Comparison of ENCODE assay signal across 11 mouse cellular contexts in the genomic region with DNA sequence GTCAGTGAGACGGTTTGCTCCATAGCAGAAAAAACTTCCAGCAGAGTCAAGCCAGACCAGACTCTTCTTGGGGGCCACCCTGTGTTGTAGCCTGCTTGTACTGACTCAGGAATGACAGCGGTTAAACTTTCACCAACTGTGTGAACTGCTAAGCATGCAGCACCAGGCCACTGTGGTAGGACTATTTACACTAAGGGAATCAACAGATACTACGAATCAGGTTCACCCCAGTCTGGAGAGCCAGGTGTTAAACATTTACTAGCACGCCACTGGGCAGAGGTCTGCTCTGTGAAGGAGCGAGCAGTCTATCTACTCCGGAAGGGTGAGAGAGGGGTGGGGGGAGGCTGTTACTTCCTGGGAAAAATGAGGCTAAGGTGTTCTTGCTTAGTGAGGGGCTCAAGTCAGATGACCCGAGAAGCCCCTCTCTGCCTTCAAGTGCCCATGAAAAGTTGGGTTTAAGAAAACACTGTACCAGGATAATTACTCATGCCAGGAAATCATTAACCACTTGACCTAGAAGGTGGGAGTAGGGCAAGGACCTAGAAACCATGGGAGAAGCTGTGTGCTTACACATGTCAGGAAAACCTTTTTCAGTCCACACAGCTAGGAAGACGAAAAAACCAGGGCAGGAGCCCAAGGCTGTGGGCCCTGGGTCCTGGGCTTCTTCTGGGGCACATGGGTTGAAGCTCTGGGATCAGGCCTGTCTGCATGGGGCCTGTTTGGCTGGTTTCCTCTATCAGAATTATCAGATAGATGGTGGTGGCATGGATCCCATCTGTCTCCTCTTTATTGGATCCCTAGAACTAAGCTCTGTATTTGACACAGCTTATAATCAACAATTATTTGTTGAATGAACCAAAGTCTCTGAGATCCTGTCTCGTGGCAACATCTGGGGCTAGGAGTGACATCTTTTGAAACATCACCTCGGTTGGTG. TPM values are rescaled to one million over a fixed set of nuclear protein-coding genes. Genes with fewer than 3 reads are reported as not detected.
DNase-seq lines count a peak whose midpoint lies in the region; ATAC-seq and TF ChIP-seq lines count a peak whose summit lies in the region.
"Had no signal": no experiment of that assay in that cellular context is flagged by ENCODE, and none has a peak within 500 bp of the region (broad histone marks: within the 10 kb centered on the region; RNA-seq: fewer than 3 reads in every experiment).

No protein-coding gene starts in this region.

- no peak for TF ChIP-seq CTCF in liver, postnatal 0 days (IDR thresholded peaks at IDR 0.05; ENCODE audit: low read depth)

- peak; percentile 51; the same call in 1 of the 2 replicates for ATAC-seq in lung, embryonic 15.5 days (ENCODE audit: borderline replicate concordance, extremely low read depth, low FRiP score, low TSS enrichment)
- peak; percentile 84 for ATAC-seq in intestine, embryonic 14.5 days (replicated peaks; ENCODE audit: low FRiP score, low TSS enrichment, low read depth)
- peak; percentile 89 for ATAC-seq in liver, postnatal 0 days
- ATAC-seq in monocyte, adult 5-6 weeks (replicated peaks; ENCODE audit: insufficient number of reproducible peaks, low FRiP score, low TSS enrichment, poor library complexity, severe bottlenecking), result no peak
- ATAC-seq in hindbrain, embryonic 13.5 days (ENCODE audit: low FRiP score), result no peak

- DNase-seq in lung, postnatal 25 days (ENCODE audit: low spot score), result no peak
- DNase-seq in intestine, embryonic 14.5 days (ENCODE audit: low spot score), result peak; percentile 75
- peak; percentile 82 to 94 for DNase-seq in kidney, postnatal 25 days
- DNase-seq in liver, postnatal 0 days, result peak; percentile 54
- no peak for DNase-seq in embryo, embryonic 11 days
- DNase-seq: gastrocnemius, postnatal 14 days had no signal

- whole genome bisulfite sequencing in lung, embryonic 15.5 days, result 30% methylated on average over 10 of the region's 10 CpGs
- WGBS in intestine, embryonic 14.5 days, result 27% methylated on average over 10 of the region's 10 CpGs
- 41% methylated on average over 10 of the region's 10 CpGs for WGBS in liver, postnatal 0 days (ENCODE audit: insufficient replicate concordance)
- 61% methylated on average over 10 of the region's 10 CpGs for WGBS in hindbrain, embryonic 13.5 days

- H3K36me3 ChIP-seq in lung, embryonic 15.5 days, result no peaks in the 10 kb centered on the region
- no peaks in the 10 kb centered on the region for H3K36me3 ChIP-seq in intestine, embryonic 14.5 days (ENCODE audit: control insufficient read depth, insufficient read depth, low read length)
- no peaks in the 10 kb centered on the region for H3K36me3 ChIP-seq in liver, postnatal 0 days (replicated peaks; ENCODE audit: insufficient read depth, low read length)
- H3K36me3 ChIP-seq in hindbrain, embryonic 13.5 days, result no peaks in the 10 kb centered on the region
- H3K36me3 ChIP-seq: neural tube, embryonic 13.5 days had no signal

- no peak overlapping the region for H3K4me3 ChIP-seq in lung, embryonic 15.5 days
- H3K4me3 ChIP-seq in intestine, embryonic 14.5 days (ENCODE audit: low read depth, low read length), result no peak overlapping the region
- no peak overlapping the region for H3K4me3 ChIP-seq in liver, postnatal 0 days (ENCODE audit: low read depth, low read length)
- H3K4me3 ChIP-seq in hindbrain, embryonic 13.5 days, result no peak overlapping the region
- H3K4me3 ChIP-seq: megakaryocyte, embryonic 14.5 days; neural tube, embryonic 13.5 days had no signal

- no peak overlapping the region; the same call in 1 of the 2 replicates for H3K4me2 ChIP-seq in lung, embryonic 15.5 days
- H3K4me2 ChIP-seq in intestine, embryonic 14.5 days (ENCODE audit: low read length), result peak overlapping the region; percentile 16
- peak overlapping the region; percentile 44 for H3K4me2 ChIP-seq in liver, postnatal 0 days (ENCODE audit: low read depth, low read length)
- H3K4me2 ChIP-seq in hindbrain, embryonic 13.5 days, result no peak overlapping the region
- H3K4me2 ChIP-seq: neural tube, embryonic 13.5 days had no signal

- H3K27ac ChIP-seq in lung, embryonic 15.5 days, result peak overlapping the region; percentile 79
- H3K27ac ChIP-seq in intestine, embryonic 14.5 days (ENCODE audit: low read depth), result peak overlapping the region; percentile 78
- peak overlapping the region; percentile 97 for H3K27ac ChIP-seq in liver, postnatal 0 days (ENCODE audit: low read depth)
- no peak overlapping the region for H3K27ac ChIP-seq in hindbrain, embryonic 13.5 days
- H3K27ac ChIP-seq: neural tube, embryonic 13.5 days had no signal

- H3K4me1 ChIP-seq in lung, embryonic 15.5 days, result peaks cover 62% of the 10 kb centered on the region
- peaks cover 21% of the 10 kb centered on the region for H3K4me1 ChIP-seq in intestine, embryonic 14.5 days (replicated peaks; ENCODE audit: control insufficient read depth, insufficient read depth, low read length)
- H3K4me1 ChIP-seq in liver, postnatal 0 days (ENCODE audit: insufficient read depth), result peaks cover 29% of the 10 kb centered on the region
- peaks cover 34% of the 10 kb centered on the region for H3K4me1 ChIP-seq in hindbrain, embryonic 13.5 days (replicated peaks)

- H3K9me3 ChIP-seq in lung, embryonic 15.5 days, result no peaks in the 10 kb centered on the region
- no peaks in the 10 kb centered on the region for H3K9me3 ChIP-seq in intestine, embryonic 14.5 days (ENCODE audit: control insufficient read depth, low read length)
- no peaks in the 10 kb centered on the region for H3K9me3 ChIP-seq in liver, postnatal 0 days (ENCODE audit: low read length)
- H3K9me3 ChIP-seq in hindbrain, embryonic 13.5 days, result no peaks in the 10 kb centered on the region
- H3K9me3 ChIP-seq: megakaryocyte, embryonic 14.5 days; neural tube, embryonic 13.5 days had no signal

- peak; percentile 9; the same call in 1 of the 2 replicates for TF ChIP-seq EP300 in liver, postnatal 0 days (IDR thresholded peaks at IDR 0.05; ENCODE audit: low read depth)

- H3K9ac ChIP-seq in lung, embryonic 15.5 days, result no peak overlapping the region
- H3K9ac ChIP-seq in intestine, embryonic 14.5 days (ENCODE audit: low read length), result no peak overlapping the region
- peak overlapping the region; percentile 50 for H3K9ac ChIP-seq in liver, postnatal 0 days (replicated peaks)
- no peak overlapping the region for H3K9ac ChIP-seq in hindbrain, embryonic 13.5 days
- H3K9ac ChIP-seq: neural tube, embryonic 13.5 days had no signal

- no peaks in the 10 kb centered on the region for H3K27me3 ChIP-seq in lung, embryonic 15.5 days
- H3K27me3 ChIP-seq in intestine, embryonic 14.5 days (replicated peaks; ENCODE audit: control insufficient read depth, insufficient read depth, low read length), result no peaks in the 10 kb centered on the region
- no peaks in the 10 kb centered on the region for H3K27me3 ChIP-seq in liver, postnatal 0 days (ENCODE audit: insufficient read depth, low read length)
- peaks cover 4% of the 10 kb centered on the region; the same call in 1 of the 2 replicates for H3K27me3 ChIP-seq in hindbrain, embryonic 13.5 days

RNA-seq across cellular contexts. Expression of gene Zmiz1, which starts 7.0 kb away (rescaled TPM):
- polyA plus RNA-seq in lung, embryonic 15.5 days (2015; fragmentation: Nextera tagmentation; extraction: Ambion mirVana), result 19.8 and 23.8 TPM in 2 replicates
- 37.4 and 39.0 TPM in 2 replicates for polyA plus RNA-seq in intestine, embryonic 14.5 days (2014; fragmentation: Nextera tagmentation; extraction: Ambion mirVana)
- 3.6 and 4.3 TPM in 2 replicates for polyA plus RNA-seq in liver, postnatal 0 days (2015; fragmentation: Nextera tagmentation; extraction: Ambion mirVana)
- 18.2 to 63.6 TPM (median 22.9 TPM) in 3 replicates for total RNA-seq in monocyte, adult 5-6 weeks (2017)
- polyA plus RNA-seq in hindbrain, embryonic 13.5 days (2015; fragmentation: Nextera tagmentation; extraction: Ambion mirVana), result 58.5 and 65.3 TPM in 2 replicates

Comparison
In these comparisons a context has a peak if more than half of its experiments do, and no peak if none do; other contexts are left out.
1. ATAC-seq: peak in lung, embryonic 15.5 days (single experiment), intestine, embryonic 14.5 days (single experiment) and liver, postnatal 0 days (single experiment); none in monocyte, adult 5-6 weeks (single experiment) and hindbrain, embryonic 13.5 days (single experiment).
2. H3K4me2 ChIP-seq: peak in intestine, embryonic 14.5 days (single experiment) and liver, postnatal 0 days (single experiment); none in lung, embryonic 15.5 days (single experiment) and hindbrain, embryonic 13.5 days (single experiment).
3. DNase-seq: peak in intestine, embryonic 14.5 days (single experiment), kidney, postnatal 25 days (2 of 2) and liver, postnatal 0 days (single experiment); none in lung, postnatal 25 days (single experiment) and embryo, embryonic 11 days (single experiment).